ENCODE assay signal across 19 mouse cellular contexts in the genomic region with DNA sequence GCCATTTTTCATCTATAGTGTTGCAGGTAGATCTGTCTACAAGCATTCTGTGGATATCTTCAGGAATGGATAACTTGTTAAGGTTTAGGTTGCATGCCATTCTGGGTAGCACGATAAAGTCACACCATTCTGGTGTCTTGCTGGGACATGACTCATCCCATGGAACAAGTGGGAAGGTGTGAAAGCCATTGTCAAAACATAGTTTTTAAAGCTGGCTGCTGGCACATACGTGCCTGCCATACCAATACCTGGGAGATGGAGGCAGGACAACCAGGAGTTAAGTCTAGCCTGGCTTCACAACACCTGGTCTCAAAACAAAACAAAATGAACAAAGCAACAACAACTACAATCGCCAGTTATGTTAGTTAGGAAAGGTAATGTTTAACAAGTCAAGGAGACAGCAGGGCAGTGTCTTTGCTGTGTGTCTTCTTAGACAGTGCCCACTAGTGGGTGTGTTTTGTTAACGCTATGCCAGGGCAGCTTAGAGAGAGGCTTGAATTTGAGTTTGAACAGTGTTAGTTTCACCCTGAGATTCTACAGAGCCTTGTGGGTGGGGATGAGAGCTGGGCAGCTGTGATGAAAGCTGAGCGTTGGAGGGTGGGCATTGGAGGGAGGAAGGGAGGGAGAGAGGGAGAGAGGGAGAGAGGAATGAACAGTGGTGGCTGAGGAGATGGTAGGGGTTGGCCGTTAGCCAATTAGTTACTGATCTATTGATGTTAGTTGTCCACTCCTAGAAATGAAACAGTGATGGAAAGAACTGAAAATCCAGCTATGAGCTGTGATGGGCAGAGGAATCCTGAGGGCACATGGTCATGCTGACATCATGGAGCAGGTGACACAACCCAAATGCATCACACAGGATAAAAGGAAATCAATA. TPM values are rescaled to one million over a fixed set of nuclear protein-coding genes. Genes with fewer than 3 reads are reported as not detected.
A peak's percentile ranks its signal among the peaks of the same experiment; 100 is the strongest.
DNase-seq lines count a peak whose midpoint lies in the region; ATAC-seq and TF ChIP-seq lines count a peak whose summit lies in the region.
"Had no signal": no experiment of that assay in that cellular context is flagged by ENCODE, and none has a peak within 500 bp of the region (broad histone marks: within the 10 kb centered on the region; RNA-seq: fewer than 3 reads in every experiment).

No protein-coding gene starts in this region.

- 73% methylated on average over 6 of the region's 6 CpGs for whole genome bisulfite sequencing in hindbrain, postnatal 0 days
- WGBS in hindbrain, embryonic 16.5 days = 71% methylated on average over 6 of the region's 6 CpGs
- WGBS in liver, postnatal 0 days (ENCODE audit: insufficient replicate concordance) = 61% methylated on average over 6 of the region's 6 CpGs

- H3K4me1 ChIP-seq in hindbrain, postnatal 0 days (ENCODE audit: insufficient read depth, low read length) = no peaks in the 10 kb centered on the region
- H3K4me1 ChIP-seq in hindbrain, embryonic 16.5 days (ENCODE audit: control insufficient read depth, insufficient read depth, low read depth, low read length) = no peaks in the 10 kb centered on the region
- no peaks in the 10 kb centered on the region for H3K4me1 ChIP-seq in liver, postnatal 0 days (ENCODE audit: insufficient read depth)
- H3K4me1 ChIP-seq: embryonic facial prominence, embryonic 15.5 days had no signal

- no peak for TF ChIP-seq EP300 in liver, postnatal 0 days (IDR thresholded peaks at IDR 0.05; ENCODE audit: low read depth)

- intact Hi-C loops in left cerebral cortex, postnatal 36 days (cut with DNase I) = loop anchor here (5.0 kb wide), 1 partner anchor 39 kb away; no protein-coding TSS in a partner anchor

- no peak overlapping the region for H3K4me2 ChIP-seq in hindbrain, postnatal 0 days (ENCODE audit: low read depth, low read length)
- no peak overlapping the region for H3K4me2 ChIP-seq in hindbrain, embryonic 16.5 days (ENCODE audit: low read length)
- no peak overlapping the region for H3K4me2 ChIP-seq in liver, postnatal 0 days (ENCODE audit: low read depth, low read length)
- H3K4me2 ChIP-seq: embryonic facial prominence, embryonic 15.5 days had no signal

- no peaks in the 10 kb centered on the region for H3K36me3 ChIP-seq in hindbrain, postnatal 0 days (ENCODE audit: insufficient read depth, low read length)
- H3K36me3 ChIP-seq in hindbrain, embryonic 16.5 days (ENCODE audit: control insufficient read depth, insufficient read depth, low read length) = no peaks in the 10 kb centered on the region
- H3K36me3 ChIP-seq in liver, postnatal 0 days (replicated peaks; ENCODE audit: insufficient read depth, low read length) = no peaks in the 10 kb centered on the region
- H3K36me3 ChIP-seq: embryonic facial prominence, embryonic 15.5 days had no signal

- H3K9me3 ChIP-seq in hindbrain, postnatal 0 days (ENCODE audit: low read length) = no peaks in the 10 kb centered on the region
- H3K9me3 ChIP-seq in hindbrain, embryonic 16.5 days (ENCODE audit: control insufficient read depth, low read length) = no peaks in the 10 kb centered on the region
- no peaks in the 10 kb centered on the region for H3K9me3 ChIP-seq in liver, postnatal 0 days (ENCODE audit: low read length)
- H3K9me3 ChIP-seq: embryonic facial prominence, embryonic 15.5 days had no signal

- H3K27me3 ChIP-seq in hindbrain, postnatal 0 days (ENCODE audit: insufficient read depth, low read length) = no peaks in the 10 kb centered on the region
- no peaks in the 10 kb centered on the region for H3K27me3 ChIP-seq in hindbrain, embryonic 16.5 days (replicated peaks; ENCODE audit: control insufficient read depth, insufficient read depth, low read length)
- no peaks in the 10 kb centered on the region for H3K27me3 ChIP-seq in liver, postnatal 0 days (ENCODE audit: insufficient read depth, low read length)
- H3K27me3 ChIP-seq: embryonic facial prominence, embryonic 15.5 days had no signal

- DNase-seq in hindbrain, postnatal 0 days (ENCODE audit: low spot score) = peak; percentile 13
- DNase-seq in liver, postnatal 0 days = no peak
- DNase-seq in liver (no peak), NIH3T3 (ENCODE audit: low read depth) (peak; percentile 14)
- peak; percentile 29 to 45 for DNase-seq in left cerebral cortex, postnatal 36 days (ENCODE audit: low spot score in 2 of 2)
- DNase-seq in adrenal gland, adult 2 months = no peak
- DNase-seq in embryo, embryonic 9.5 days (ENCODE audit: extremely low spot score) = no peak
- DNase-seq: adrenal gland, adult 8-10 months; cerebellum, postnatal 25 days; heart, postnatal 14 days; lung, postnatal 10 days; spleen, adult 18-20 months had no signal

- no peak overlapping the region for H3K27ac ChIP-seq in hindbrain, postnatal 0 days
- H3K27ac ChIP-seq in hindbrain, embryonic 16.5 days (ENCODE audit: low read depth, low read length) = no peak overlapping the region
- no peak overlapping the region for H3K27ac ChIP-seq in liver, postnatal 0 days (ENCODE audit: low read depth)
- H3K27ac ChIP-seq: embryonic facial prominence, embryonic 15.5 days had no signal

- no peak overlapping the region for H3K4me3 ChIP-seq in hindbrain, postnatal 0 days (ENCODE audit: low read length)
- no peak overlapping the region for H3K4me3 ChIP-seq in hindbrain, embryonic 16.5 days (ENCODE audit: low read length)
- H3K4me3 ChIP-seq in liver, postnatal 0 days (ENCODE audit: low read depth, low read length) = no peak overlapping the region
- H3K4me3 ChIP-seq: embryonic facial prominence, embryonic 15.5 days; myocyte had no signal

- no peak overlapping the region for H3K9ac ChIP-seq in hindbrain, postnatal 0 days (replicated peaks; ENCODE audit: low read length)
- no peak overlapping the region for H3K9ac ChIP-seq in hindbrain, embryonic 16.5 days (ENCODE audit: low read depth, low read length)
- H3K9ac ChIP-seq in liver, postnatal 0 days (replicated peaks) = no peak overlapping the region
- H3K9ac ChIP-seq: embryonic facial prominence, embryonic 15.5 days had no signal

- peak; percentile 22 for TF ChIP-seq CTCF in hindbrain, postnatal 0 days (IDR thresholded peaks at IDR 0.05; ENCODE audit: low read depth)
- 0 out of 2 replicates have a peak, but pooled peaks have one; percentile 14 for TF ChIP-seq CTCF in liver, postnatal 0 days (IDR thresholded peaks at IDR 0.05; ENCODE audit: low read depth)

- ATAC-seq in hindbrain, postnatal 0 days = no peak
- no peak for ATAC-seq in hindbrain, embryonic 16.5 days
- no peak for ATAC-seq in liver, postnatal 0 days
- ATAC-seq: forebrain, embryonic 14.5 days had no signal

RNA-seq across cellular contexts. Expression of a gene that starts 18.3 kb away (rescaled TPM):
- not detected in 2 replicates for total RNA-seq in hindbrain, postnatal 0 days (2014; rRNA removed)
- polyA plus RNA-seq in hindbrain, postnatal 0 days (2015; fragmentation: Nextera tagmentation; extraction: Ambion mirVana) = not detected in 2 replicates
- polyA plus RNA-seq in hindbrain, embryonic 16.5 days (2015; fragmentation: Nextera tagmentation; extraction: Ambion mirVana) = not detected in 2 replicates
- polyA plus RNA-seq in liver, postnatal 0 days (2015; fragmentation: Nextera tagmentation; extraction: Ambion mirVana) = not detected in 2 replicates
- total RNA-seq in left cerebral cortex, postnatal 36 days (2021) = not detected
- not detected for total RNA-seq in adrenal gland, adult 2 months (2021)
- not detected in 2 replicates for polyA plus RNA-seq in adrenal gland, adult 2 months (2012; rRNA removed)
- total RNA-seq: adrenal gland, adult 8-10 months; heart, postnatal 14 days; layer of hippocampus, postnatal 10 days had no signal
- polyA plus RNA-seq: C2C12; embryonic facial prominence, embryonic 15.5 days; forebrain, embryonic 14.5 days; limb, embryonic 14.5 days; myocyte had no signal

RNA-seq across cellular contexts. Expression of a gene that starts 22.7 kb away (rescaled TPM):
- 208 and 231 TPM in 2 replicates for total RNA-seq in hindbrain, postnatal 0 days (2014; rRNA removed)
- 102 and 103 TPM in 2 replicates for polyA plus RNA-seq in hindbrain, postnatal 0 days (2015; fragmentation: Nextera tagmentation; extraction: Ambion mirVana)
- polyA plus RNA-seq in hindbrain, embryonic 16.5 days (2015; fragmentation: Nextera tagmentation; extraction: Ambion mirVana) = 149 and 164 TPM in 2 replicates
- polyA plus RNA-seq in liver, postnatal 0 days (2015; fragmentation: Nextera tagmentation; extraction: Ambion mirVana) = 0.07 TPM in 1 of 2 replicates, not detected in the other
- total RNA-seq in left cerebral cortex, postnatal 36 days (2021) = 100 to 1,000 TPM; 143 to 155 TPM
- total RNA-seq in adrenal gland, adult 2 months (2021) = 10 to 100 TPM in 1 of 2 experiments, 1 to 10 TPM in 1; 8.7 to 15.4 TPM
- 7.4 and 9.5 TPM in 2 replicates for polyA plus RNA-seq in adrenal gland, adult 2 months (2012; rRNA removed)
- total RNA-seq: heart, postnatal 14 days had no signal
- polyA plus RNA-seq: C2C12, myocyte had no signal

RNA-seq across cellular contexts. Expression of a gene that starts 50.4 kb away (rescaled TPM):
- 0.18 and 0.31 TPM in 2 replicates for total RNA-seq in hindbrain, postnatal 0 days (2014; rRNA removed)
- 0.05 and 0.08 TPM in 2 replicates for polyA plus RNA-seq in hindbrain, postnatal 0 days (2015; fragmentation: Nextera tagmentation; extraction: Ambion mirVana)
- polyA plus RNA-seq in hindbrain, embryonic 16.5 days (2015; fragmentation: Nextera tagmentation; extraction: Ambion mirVana) = 0.15 and 0.57 TPM in 2 replicates
- polyA plus RNA-seq in liver, postnatal 0 days (2015; fragmentation: Nextera tagmentation; extraction: Ambion mirVana) = 0.28 and 0.50 TPM in 2 replicates
- total RNA-seq in left cerebral cortex, postnatal 36 days (2021) = under 1 TPM; 0.10 to 0.25 TPM
- 1 to 10 TPM; 1.2 to 1.7 TPM for total RNA-seq in adrenal gland, adult 2 months (2021)
- polyA plus RNA-seq in adrenal gland, adult 2 months (2012; rRNA removed) = 0.51 and 0.61 TPM in 2 replicates
- polyA plus RNA-seq: C2C12 had no signal

RNA-seq across cellular contexts. Expression of a gene that starts 54.7 kb away (rescaled TPM):
- 5.1 and 6.2 TPM in 2 replicates for total RNA-seq in hindbrain, postnatal 0 days (2014; rRNA removed)
- 6.9 and 7.0 TPM in 2 replicates for polyA plus RNA-seq in hindbrain, postnatal 0 days (2015; fragmentation: Nextera tagmentation; extraction: Ambion mirVana)
- 2.0 and 6.0 TPM in 2 replicates for polyA plus RNA-seq in hindbrain, embryonic 16.5 days (2015; fragmentation: Nextera tagmentation; extraction: Ambion mirVana)
- 7.0 and 8.1 TPM in 2 replicates for polyA plus RNA-seq in liver, postnatal 0 days (2015; fragmentation: Nextera tagmentation; extraction: Ambion mirVana)
- 10 to 100 TPM; 12.3 to 21.0 TPM for total RNA-seq in left cerebral cortex, postnatal 36 days (2021)
- total RNA-seq in adrenal gland, adult 2 months (2021) = 10 to 100 TPM; 16.7 to 21.7 TPM
- 48.7 and 57.5 TPM in 2 replicates for polyA plus RNA-seq in adrenal gland, adult 2 months (2012; rRNA removed)

Comparison
In these comparisons a context has a peak if more than half of its experiments do, and no peak if none do; other contexts are left out.
1. DNase-seq: peak in hindbrain, postnatal 0 days (single experiment), NIH3T3 (single experiment) and left cerebral cortex, postnatal 36 days (2 of 2); none in liver, postnatal 0 days (single experiment), liver (single experiment), adrenal gland, adult 2 months (single experiment) and embryo, embryonic 9.5 days (single experiment).